Mouse (Mus musculus) MEL (cell line): Measurements from ENCODE around the gene Apopt1. TPM values are rescaled to one million over a fixed set of nuclear protein-coding genes. Genes with fewer than 3 reads are reported as not detected.

Experiments
- DNase-seq: peaks from one replicate; pipeline ENCODE4 v3.0.0; 2011; ENCODE audit warnings: low read depth, low spot score
- H3K27ac ChIP-seq: 2 replicates; pipeline ENCODE4 v1.5.1; 2012; ENCODE audit warnings: low read depth, mild to moderate bottlenecking, control low read depth, low read length, moderate library complexity; ENCODE audit not compliant: control insufficient read depth
- H3K27me3 ChIP-seq, 2 experiments: fragments of 150-350 bp in 1 of 2; sonication (generic) in 1 of 2; 2 replicates each; pipeline ENCODE4 v1.6.1; 2012; ENCODE audit warnings: low read length in 2 of 2, mild to moderate bottlenecking in 2 of 2, improper control_type of control experiment in 1 of 2, moderate library complexity in 1 of 2; ENCODE audit not compliant: insufficient read depth in 2 of 2, control insufficient read depth in 1 of 2
- H3K36me3 ChIP-seq, 2 experiments: 2 replicates each; pipeline ENCODE4 v1.6.1; 2012 to 2014; ENCODE audit warnings: low read length in 2 of 2, improper control_type of control experiment in 1 of 2, inconsistent platforms in 1 of 2, mild to moderate bottlenecking in 1 of 2; ENCODE audit not compliant: insufficient read depth in 2 of 2, control insufficient read depth in 1 of 2
- H3K4me1 ChIP-seq, 2 experiments: fragments of 150-350 bp in 1 of 2; sonication (generic) in 1 of 2; 2 replicates each; pipeline ENCODE4 v1.6.1; 2012; ENCODE audit warnings: low read length in 2 of 2, improper control_type of control experiment in 1 of 2, mild to moderate bottlenecking in 1 of 2; ENCODE audit not compliant: insufficient read depth in 2 of 2, control insufficient read depth in 1 of 2
- H3K4me3 ChIP-seq, 2 experiments: fragments of 150-350 bp in 1 of 2; sonication (generic) in 1 of 2; 2 replicates each; pipeline ENCODE4 v1.5.1; 2012; ENCODE audit warnings: low read depth in 2 of 2, low read length in 2 of 2, mild to moderate bottlenecking in 2 of 2, moderate library complexity in 2 of 2, control low read depth in 1 of 2, improper control_type of control experiment in 1 of 2; ENCODE audit not compliant: control insufficient read depth in 1 of 2, insufficient read depth in 1 of 2
- H3K79me2 ChIP-seq: 2 replicates; pipeline ENCODE4 v1.6.1; 2012; ENCODE audit warnings: mild to moderate bottlenecking, low read length, moderate library complexity; ENCODE audit not compliant: control insufficient read depth, poor library complexity, insufficient read depth
- H3K9ac ChIP-seq: 2 replicates; pipeline ENCODE4 v1.6.1; 2012; ENCODE audit warnings: low read depth, mild to moderate bottlenecking, control low read depth, low read length, moderate library complexity; ENCODE audit not compliant: control insufficient read depth, poor library complexity, severe bottlenecking
- H3K9me3 ChIP-seq: fragments of 150-350 bp; sonication (generic); replicated peaks from 2 replicates; pipeline ENCODE4 v1.6.1; 2012; ENCODE audit warnings: mild to moderate bottlenecking, low read length, improper control_type of control experiment, moderate library complexity; ENCODE audit not compliant: insufficient read depth
- BHLHE40 ChIP-seq: IDR thresholded peaks from 2 replicates; pipeline ENCODE4 v1.6.1; 2012; ENCODE audit warnings: low read depth, mild to moderate bottlenecking, inconsistent platforms, low read length, improper control_type of control experiment, borderline replicate concordance
- CHD1 ChIP-seq: IDR thresholded peaks from 2 replicates; pipeline ENCODE4 v1.6.1; 2012; ENCODE audit warnings: low read depth, mild to moderate bottlenecking, inconsistent platforms, low read length, improper control_type of control experiment
- CHD2 ChIP-seq: IDR thresholded peaks from 2 replicates; pipeline ENCODE4 v1.6.1; 2011; ENCODE audit warnings: low read length, improper control_type of control experiment
- CTCF ChIP-seq, 3 experiments: IDR thresholded peaks in 2 of 3; conservative IDR thresholded peaks in 1 of 3; 2 replicates each; pipeline ENCODE4 v1.5.1; 2011 to 2012; ENCODE audit warnings: low read length in 3 of 3, low read depth in 2 of 3, mild to moderate bottlenecking in 2 of 3, improper control_type of control experiment in 1 of 3, inconsistent platforms in 1 of 3, mixed read lengths in 1 of 3, moderate library complexity in 1 of 3; ENCODE audit not compliant: control insufficient read depth in 1 of 3, insufficient read depth in 1 of 3, poor library complexity in 1 of 3, severe bottlenecking in 1 of 3
- E2F4 ChIP-seq: IDR thresholded peaks from 2 replicates; pipeline ENCODE4 v1.6.1; 2011; ENCODE audit warnings: low read depth, low read length, improper control_type of control experiment, borderline replicate concordance
- ELF1 ChIP-seq: IDR thresholded peaks from 2 replicates; pipeline ENCODE4 v1.6.1; 2014; ENCODE audit warnings: low read depth, mild to moderate bottlenecking, inconsistent platforms, low read length, improper control_type of control experiment, moderate library complexity
- EP300 ChIP-seq, 2 experiments: IDR thresholded peaks; 2 replicates each; pipeline ENCODE4 v1.6.1; 2011; ENCODE audit warnings: improper control_type of control experiment in 2 of 2, low read length in 2 of 2, low read depth in 1 of 2, mild to moderate bottlenecking in 1 of 2
- GABPA ChIP-seq: IDR thresholded peaks from 2 replicates; pipeline ENCODE4 v1.6.1; 2012; ENCODE audit warnings: low read depth, mild to moderate bottlenecking, inconsistent platforms, low read length, improper control_type of control experiment, moderate library complexity
- HCFC1 ChIP-seq: IDR thresholded peaks from 2 replicates; pipeline ENCODE4 v1.6.1; 2012; ENCODE audit warnings: low read depth, mild to moderate bottlenecking, inconsistent platforms, low read length, improper control_type of control experiment, moderate library complexity
- JUND ChIP-seq: IDR thresholded peaks from 2 replicates; pipeline ENCODE4 v1.6.1; 2011; ENCODE audit warnings: low read depth, mild to moderate bottlenecking, improper control_type of control experiment, low read length
- MAFK ChIP-seq: IDR thresholded peaks from 2 replicates; pipeline ENCODE4 v1.6.1; 2011; ENCODE audit warnings: low read depth, mild to moderate bottlenecking, low read length, improper control_type of control experiment, borderline replicate concordance
- MAX ChIP-seq: IDR thresholded peaks from 2 replicates; pipeline ENCODE4 v1.6.1; 2011; ENCODE audit warnings: low read length, improper control_type of control experiment
- MAZ ChIP-seq: IDR thresholded peaks from 2 replicates; pipeline ENCODE4 v1.6.1; 2012; ENCODE audit warnings: low read depth, mild to moderate bottlenecking, inconsistent platforms, low read length, improper control_type of control experiment
- MEF2A ChIP-seq: IDR thresholded peaks from 2 replicates; pipeline ENCODE4 v1.6.1; 2014; ENCODE audit warnings: low read depth, mild to moderate bottlenecking, inconsistent platforms, low read length, improper control_type of control experiment; ENCODE audit not compliant: poor library complexity, insufficient replicate concordance, severe bottlenecking; ENCODE audit errors: extremely low read depth
- MXI1 ChIP-seq: IDR thresholded peaks from 2 replicates; pipeline ENCODE4 v1.6.1; 2011; ENCODE audit warnings: mild to moderate bottlenecking, low read depth, low read length, improper control_type of control experiment
- MYB ChIP-seq: IDR thresholded peaks from 2 replicates; pipeline ENCODE4 v1.6.1; 2011; ENCODE audit warnings: mild to moderate bottlenecking, low read depth, low read length, improper control_type of control experiment
- MYC ChIP-seq: IDR thresholded peaks from 2 replicates; pipeline ENCODE4 v1.6.1; 2011; ENCODE audit warnings: low read depth, mild to moderate bottlenecking, low read length, improper control_type of control experiment, moderate library complexity
- NRF1 ChIP-seq: IDR thresholded peaks from 2 replicates; pipeline ENCODE4 v1.6.1; 2014; ENCODE audit warnings: low read depth, mild to moderate bottlenecking, inconsistent platforms, low read length, improper control_type of control experiment, moderate library complexity; ENCODE audit not compliant: poor library complexity, insufficient read depth, severe bottlenecking
- POLR2AphosphoS5 ChIP-seq: IDR thresholded peaks from 2 replicates; pipeline ENCODE4 v1.6.1; 2012; ENCODE audit warnings: low read depth, borderline replicate concordance, mild to moderate bottlenecking, inconsistent platforms, low read length, moderate library complexity, mixed read lengths
- RAD21 ChIP-seq: IDR thresholded peaks from 2 replicates; pipeline ENCODE4 v1.6.1; 2011; ENCODE audit warnings: mild to moderate bottlenecking, low read depth, low read length, improper control_type of control experiment
- SIN3A ChIP-seq: IDR thresholded peaks from 2 replicates; pipeline ENCODE4 v1.6.1; 2012; ENCODE audit warnings: low read length, improper control_type of control experiment, inconsistent platforms
- SMC3 ChIP-seq: IDR thresholded peaks from 2 replicates; pipeline ENCODE4 v1.6.1; 2011; ENCODE audit warnings: low read depth, low read length, improper control_type of control experiment
- TAL1 ChIP-seq: IDR thresholded peaks from 2 replicates; pipeline ENCODE4 v1.6.1; 2012; ENCODE audit warnings: mild to moderate bottlenecking, inconsistent platforms, low read length, moderate library complexity, mixed read lengths
- UBTF ChIP-seq: IDR thresholded peaks from 2 replicates; pipeline ENCODE4 v1.6.1; 2012; ENCODE audit warnings: low read depth, mild to moderate bottlenecking, inconsistent platforms, low read length, improper control_type of control experiment, moderate library complexity, borderline replicate concordance; ENCODE audit not compliant: insufficient read depth
- USF1 ChIP-seq: IDR thresholded peaks from 2 replicates; pipeline ENCODE4 v1.6.1; 2014; ENCODE audit warnings: low read depth, mild to moderate bottlenecking, inconsistent platforms, low read length, improper control_type of control experiment, moderate library complexity
- ZC3H11A ChIP-seq: IDR thresholded peaks from 2 replicates; pipeline ENCODE4 v1.6.1; 2012; ENCODE audit warnings: low read depth, mild to moderate bottlenecking, inconsistent platforms, low read length, improper control_type of control experiment
- ZKSCAN1 ChIP-seq: IDR thresholded peaks from 2 replicates; pipeline ENCODE4 v1.6.1; 2012; ENCODE audit warnings: low read depth, mild to moderate bottlenecking, inconsistent platforms, low read length, improper control_type of control experiment, moderate library complexity
- ZMIZ1 ChIP-seq: IDR thresholded peaks from 2 replicates; pipeline ENCODE4 v1.6.1; 2012; ENCODE audit warnings: low read depth, mild to moderate bottlenecking, inconsistent platforms, low read length, improper control_type of control experiment, moderate library complexity
- ZNF384 ChIP-seq: IDR thresholded peaks from 2 replicates; pipeline ENCODE4 v1.6.1; 2012; ENCODE audit warnings: low read depth, mild to moderate bottlenecking, inconsistent platforms, low read length, improper control_type of control experiment
- polyA plus RNA-seq, 2 experiments: library from polyadenylated mRNA; stranded (reverse) in 1 of 2; unstranded in 1 of 2; fragments of >175 nt in 1 of 2; fragments of >200 nt in 1 of 2; gene quantifications; 2 replicates each; pipeline versions ENCODE4 v1.2.1 to v1.2.4; 2012; ENCODE audit warnings: low replicate concordance in 2 of 2, low read depth in 1 of 2; ENCODE audit not compliant: insufficient read length in 2 of 2, insufficient read depth in 1 of 2, missing spikeins in 1 of 2
- total RNA-seq: library from RNA; depleted of rRNA; stranded (reverse); fragments of 300-350 nt; gene quantifications from 2 replicates; pipeline ENCODE4 v1.2.3, GENCODE M21; 2012

The Apopt1 gene
- total and polyA plus RNA-seq, 3 experiments, result 25.7 to 46.5 TPM; not detected in 1

DNA sequence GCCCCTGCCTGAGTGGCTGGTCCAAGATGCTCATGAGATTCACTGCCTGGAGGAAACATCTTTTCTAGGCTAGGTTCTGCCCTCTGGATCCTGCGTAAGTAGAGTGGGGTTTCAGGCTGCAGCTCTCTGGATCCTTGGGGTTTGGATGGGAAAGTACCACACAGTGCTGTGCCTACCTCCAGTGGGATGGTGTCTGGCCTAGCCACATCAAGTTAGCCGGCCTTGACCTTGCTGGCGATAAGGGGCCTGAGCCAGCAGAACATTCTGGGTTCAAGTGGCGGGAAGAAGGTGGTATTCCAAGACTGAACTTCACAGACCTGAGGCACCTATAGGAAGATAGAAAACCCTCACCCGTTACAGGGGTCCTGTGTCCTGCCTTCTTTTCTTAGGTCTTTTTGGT lies 45.6 kb upstream of the Apopt1 start:
- H3K9ac ChIP-seq, result no peak overlapping the region
- no peak overlapping the region for H3K27ac ChIP-seq
- peaks cover 0 to 5% of the 10 kb centered on the region in 2 experiments; a peak in 2 of 4 replicates for H3K4me1 ChIP-seq
- H3K79me2 ChIP-seq, result no peaks in the 10 kb centered on the region; the same call in 1 of the 2 replicates
- peaks cover 0 to 6% of the 10 kb centered on the region in 2 experiments; a peak in 2 of 4 replicates for H3K36me3 ChIP-seq
- TF ChIP-seq CHD2 (no peak), CHD1 (no peak), NRF1 (no peak), E2F4 (no peak), MXI1 (no peak), ZKSCAN1 (no peak), GABPA (no peak)
- no peaks in the 10 kb centered on the region for H3K9me3 ChIP-seq
- no peaks in the 10 kb centered on the region for H3K27me3 ChIP-seq
- DNase-seq, result no peak
- no peak overlapping the region for H3K4me3 ChIP-seq

DNA sequence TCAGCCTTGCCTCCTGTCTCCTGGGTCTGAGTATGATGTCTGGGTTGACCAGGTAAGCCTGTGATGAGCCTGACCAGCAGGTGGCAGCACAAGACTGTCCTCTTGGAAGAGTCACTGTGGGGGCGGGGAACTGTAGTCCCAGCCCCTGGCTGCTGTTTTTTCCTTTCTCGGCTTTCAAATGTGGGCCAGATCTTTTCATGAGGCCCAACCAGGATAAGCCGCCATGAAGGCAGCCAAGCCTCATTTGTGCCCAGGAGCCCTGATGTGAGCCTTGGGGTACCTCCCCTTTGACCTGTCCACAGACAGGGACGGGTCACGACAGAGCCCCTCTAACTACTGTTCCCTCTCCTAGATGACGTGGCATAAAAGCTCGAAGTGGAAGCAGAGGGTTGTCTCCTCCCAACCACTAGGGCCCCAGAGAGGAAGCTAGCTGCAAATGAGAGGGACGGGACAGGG lies 44.6 kb upstream of the Apopt1 start:
- peak; percentile 95 for DNase-seq
- H3K4me1 ChIP-seq, result peaks cover 0 to 4% of the 10 kb centered on the region in 2 experiments; a peak in 2 of 4 replicates
- peaks cover 0 to 3% of the 10 kb centered on the region in 2 experiments; a peak in 2 of 4 replicates for H3K36me3 ChIP-seq
- no peaks in the 10 kb centered on the region for H3K9me3 ChIP-seq
- no peaks in the 10 kb centered on the region for H3K27me3 ChIP-seq
- H3K4me3 ChIP-seq, result peak overlapping the region; percentile 62 to 71
- H3K27ac ChIP-seq, result peak overlapping the region; percentile 84
- H3K9ac ChIP-seq, result peak overlapping the region; percentile 87
- no peaks in the 10 kb centered on the region; the same call in 1 of the 2 replicates for H3K79me2 ChIP-seq
- TF ChIP-seq GABPA (no peak), HCFC1 (peak; percentile 46; the same call in 1 of the 2 replicates), MAX (no peak), MAFK (no peak), ZC3H11A (peak; percentile 94), EP300 (IDR thresholded peaks at IDR 0.05; ENCODE audit: low read depth in 1 of 2, low read length in 2 of 2) (peak in 1 of 2 experiments; percentile 24; a peak in 1 of 4 replicates), MEF2A (no peak), MAZ (peak; percentile 76), MXI1 (no peak), CTCF (IDR thresholded peaks at IDR 0.05 in 2 of 3, conservative IDR thresholded peaks at IDR 0.05 in 1 of 3; ENCODE audit: control insufficient read depth in 1 of 3, insufficient read depth in 1 of 3, low read depth in 2 of 3, low read length in 3 of 3, poor library complexity in 1 of 3, severe bottlenecking in 1 of 3) (peak; percentile 84 to 98 (median 97)), TAL1 (no peak), SMC3 (peak; percentile 96), SIN3A (peak; percentile 62), E2F4 (no peak), USF1 (no peak), CHD1 (no peak), ELF1 (0 out of 2 replicates have a peak, but pooled peaks have one; percentile 29), POLR2AphosphoS5 (no peak), ZKSCAN1 (no peak), CHD2 (peak; percentile 84), ZMIZ1 (0 out of 2 replicates have a peak, but pooled peaks have one; percentile 19), MYC (no peak; the same call in 1 of the 2 replicates), RAD21 (peak; percentile 97), BHLHE40 (peak; percentile 78), MYB (no peak), UBTF (no peak), ZNF384 (peak; percentile 67), JUND (no peak)
